Mouse (Mus musculus): Measurements from ENCODE around the gene Olfr695.

- no peak for TF ChIP-seq CTCF (IDR thresholded peaks at IDR 0.05; ENCODE audit: insufficient read depth, low read depth, low read length)
- TF ChIP-seq POLR2A (IDR thresholded peaks at IDR 0.05; ENCODE audit: insufficient read depth, low read depth, low read length): no peak
Observed at GRCm38 (mm10) chr7:106737028-106737427, 20.8 kb upstream of the Olfr695 start.
